Mouse (Mus musculus): Measurements from ENCODE around the gene Il4ra.

Il4ra gene

GRCm38 (mm10) chr7:125599373-125599973 is 47.6 kb downstream of the Il4ra start:
- DNase-seq (ENCODE audit: low spot score in 2 of 2) = no peak

GRCm38 (mm10) chr7:125600136-125600535 is 48.2 kb downstream of the Il4ra start:
- DNase-seq (ENCODE audit: low spot score in 2 of 2) = no peak

GRCm38 (mm10) chr7:125600612-125601279 is 48.8 kb downstream of the Il4ra start:
- DNase-seq (ENCODE audit: low spot score in 2 of 2) = no peak

GRCm38 (mm10) chr7:125601280-125601670 is 49.4 kb downstream of the Il4ra start:
- no peak for DNase-seq (ENCODE audit: low spot score in 2 of 2)

- no peak for DNase-seq (ENCODE audit: low spot score in 2 of 2)
Observed at GRCm38 (mm10) chr7:125601821-125602448, 50.0 kb downstream of the Il4ra start.

GRCm38 (mm10) chr7:125603185-125603631 is 51.3 kb downstream of the Il4ra start, which contains the start of gene Il21r:
Il21r (plus strand) TSS chr7:125603429.
- DNase-seq (ENCODE audit: low spot score in 2 of 2) = peak in 1 of 2 experiments; percentile 55

- DNase-seq (ENCODE audit: low spot score in 2 of 2) = no peak
Observed at GRCm38 (mm10) chr7:125604362-125605319, 52.7 kb downstream of the Il4ra start.

- DNase-seq (ENCODE audit: low spot score in 2 of 2) = peak; percentile 74 to 85
Observed at GRCm38 (mm10) chr7:125605725-125606139, 53.8 kb downstream of the Il4ra start.

- DNase-seq (ENCODE audit: low spot score in 2 of 2) = no peak
Observed at GRCm38 (mm10) chr7:125606265-125607164, 54.6 kb downstream of the Il4ra start.

- no peak for DNase-seq (ENCODE audit: low spot score in 2 of 2)
Observed at GRCm38 (mm10) chr7:125607384-125608182, 55.7 kb downstream of the Il4ra start.

- no peak for DNase-seq (ENCODE audit: low spot score in 2 of 2)
Observed at GRCm38 (mm10) chr7:125608183-125608688, 56.3 kb downstream of the Il4ra start.

GRCm38 (mm10) chr7:125613579-125613978 is 61.7 kb downstream of the Il4ra start:
- no peak for DNase-seq (ENCODE audit: low spot score in 2 of 2)

GRCm38 (mm10) chr7:125615453-125615852 is 63.5 kb downstream of the Il4ra start:
- DNase-seq (ENCODE audit: low spot score in 2 of 2) = no peak

GRCm38 (mm10) chr7:125618016-125618415 is 66.1 kb downstream of the Il4ra start:
- DNase-seq (ENCODE audit: low spot score in 2 of 2) = no peak

- DNase-seq (ENCODE audit: low spot score in 2 of 2) = no peak
Observed at GRCm38 (mm10) chr7:125620077-125620476, 68.2 kb downstream of the Il4ra start.

- DNase-seq (ENCODE audit: low spot score in 2 of 2) = no peak
Observed at GRCm38 (mm10) chr7:125622741-125623685, 71.1 kb downstream of the Il4ra start.

- no peak for DNase-seq (ENCODE audit: low spot score in 2 of 2)
Observed at GRCm38 (mm10) chr7:125625219-125625618, 73.3 kb downstream of the Il4ra start.

- DNase-seq (ENCODE audit: low spot score in 2 of 2) = no peak
Observed at GRCm38 (mm10) chr7:125625829-125626228, 73.9 kb downstream of the Il4ra start.
